Mouse (Mus musculus): ENCODE results near the gene Olfr1504. TPM values are rescaled to one million over a fixed set of nuclear protein-coding genes. Genes with fewer than 3 reads are reported as not detected.
"Not testable (repeated sequence)": the region's sequence is repeated elsewhere in the genome, so short reads cannot be mapped to it uniquely, and the experiment has no call there.

Gene Olfr1504
- polyA plus RNA-seq (2014; fragmentation: Nextera tagmentation; extraction: Ambion mirVana), result not detected in 2 replicates

GRCm38 (mm10) chr19:13897828-13898227, at the start of gene Olfr1504:
TSS of gene Olfr1504 (minus strand) at chr19:13897928.
- ATAC-seq (ENCODE audit: insufficient number of reproducible peaks, insufficient read depth, low FRiP score, low read depth), result no peak
- Histone ChIP-seq H3K36me3 (ENCODE audit: control insufficient read depth, insufficient read depth, low read length) (no peaks in the 10 kb centered on the region), H3K9ac (ENCODE audit: low read length) (no peak within 1 kb of the TSS), H3K9me3 (ENCODE audit: control insufficient read depth, low read length) (no peaks in the 10 kb centered on the region), H3K4me2 (ENCODE audit: low read length) (no peak within 1 kb of the TSS), H3K4me1 (ENCODE audit: control insufficient read depth in 2 of 2, insufficient read depth in 2 of 2, low read length in 2 of 2) (no peaks in the 10 kb centered on the region), H3K27me3 (ENCODE audit: control insufficient read depth, insufficient read depth, low read length) (no peaks in the 10 kb centered on the region), H3K4me3 (ENCODE audit: control insufficient read depth in 1 of 2, insufficient read depth in 1 of 2, low read depth in 1 of 2, low read length in 2 of 2) (no peak within 1 kb of the TSS), H3K27ac (replicated peaks in 1 of 2; ENCODE audit: control insufficient read depth in 1 of 2, insufficient read depth in 1 of 2, low read depth in 2 of 2, low read length in 2 of 2) (no peak within 1 kb of the TSS)
- WGBS, result 44% methylated on average over 1 of the region's 1 CpGs

- H3K36me3 ChIP-seq (ENCODE audit: control insufficient read depth, insufficient read depth, low read length), result no peaks in the 10 kb centered on the region
- H3K9ac ChIP-seq (ENCODE audit: low read length), result no peak within 1 kb of the TSS
- no peak for ATAC-seq (ENCODE audit: insufficient number of reproducible peaks, insufficient read depth, low FRiP score, low read depth)
- H3K27me3 ChIP-seq (ENCODE audit: control insufficient read depth, insufficient read depth, low read length), result no peaks in the 10 kb centered on the region
- no peak within 1 kb of the TSS for H3K27ac ChIP-seq (replicated peaks in 1 of 2; ENCODE audit: control insufficient read depth in 1 of 2, insufficient read depth in 1 of 2, low read depth in 2 of 2, low read length in 2 of 2)
- no peak within 1 kb of the TSS for H3K4me2 ChIP-seq (ENCODE audit: low read length)
- 59% methylated on average over 2 of the region's 2 CpGs for WGBS
- H3K9me3 ChIP-seq (ENCODE audit: control insufficient read depth, low read length), result no peaks in the 10 kb centered on the region
- no peaks in the 10 kb centered on the region for H3K4me1 ChIP-seq (ENCODE audit: control insufficient read depth in 2 of 2, insufficient read depth in 2 of 2, low read length in 2 of 2)
- no peak within 1 kb of the TSS for H3K4me3 ChIP-seq (ENCODE audit: control insufficient read depth in 1 of 2, insufficient read depth in 1 of 2, low read depth in 1 of 2, low read length in 2 of 2)
These were observed 15.5 kb upstream of the Olfr1504 start, which contains the start of gene Olfr1505 for GRCm38 (mm10) chr19:13913230-13913629. TSS of gene Olfr1505 (plus strand) at chr19:13913530.

- no peak for ATAC-seq (ENCODE audit: insufficient number of reproducible peaks, insufficient read depth, low FRiP score, low read depth)
- no peak within 1 kb of the TSS for H3K9ac ChIP-seq (ENCODE audit: low read length)
- H3K27me3 ChIP-seq (ENCODE audit: control insufficient read depth, insufficient read depth, low read length), result no peaks in the 10 kb centered on the region
- H3K4me3 ChIP-seq (ENCODE audit: control insufficient read depth in 1 of 2, insufficient read depth in 1 of 2, low read depth in 1 of 2, low read length in 2 of 2), result no peak within 1 kb of the TSS
- no peak within 1 kb of the TSS for H3K27ac ChIP-seq (replicated peaks in 1 of 2; ENCODE audit: control insufficient read depth in 1 of 2, insufficient read depth in 1 of 2, low read depth in 2 of 2, low read length in 2 of 2)
- 58% methylated on average over 1 of the region's 1 CpGs for WGBS
- H3K36me3 ChIP-seq (ENCODE audit: control insufficient read depth, insufficient read depth, low read length), result no peaks in the 10 kb centered on the region
- no peaks in the 10 kb centered on the region for H3K4me1 ChIP-seq (ENCODE audit: control insufficient read depth in 2 of 2, insufficient read depth in 2 of 2, low read length in 2 of 2)
- H3K4me2 ChIP-seq (ENCODE audit: low read length), result no peak within 1 kb of the TSS
- no peaks in the 10 kb centered on the region for H3K9me3 ChIP-seq (ENCODE audit: control insufficient read depth, low read length)
These were observed 36.2 kb downstream of the Olfr1504 start, which contains the start of gene Olfr1502 for GRCm38 (mm10) chr19:13861495-13861894. TSS of gene Olfr1502 (plus strand) at chr19:13861795.

- not testable (repeated sequence) for H3K27me3 ChIP-seq (ENCODE audit: control insufficient read depth, insufficient read depth, low read length); H3K27ac ChIP-seq (replicated peaks in 1 of 2; ENCODE audit: control insufficient read depth in 1 of 2, insufficient read depth in 1 of 2, low read depth in 2 of 2, low read length in 2 of 2); H3K36me3 ChIP-seq (ENCODE audit: control insufficient read depth, insufficient read depth, low read length); ATAC-seq (ENCODE audit: insufficient number of reproducible peaks, insufficient read depth, low FRiP score, low read depth); H3K4me3 ChIP-seq (ENCODE audit: control insufficient read depth in 1 of 2, insufficient read depth in 1 of 2, low read depth in 1 of 2, low read length in 2 of 2); H3K9ac ChIP-seq (ENCODE audit: low read length); H3K4me2 ChIP-seq (ENCODE audit: low read length); H3K9me3 ChIP-seq (ENCODE audit: control insufficient read depth, low read length); H3K4me1 ChIP-seq (ENCODE audit: control insufficient read depth in 2 of 2, insufficient read depth in 2 of 2, low read length in 2 of 2)
These were observed 47.1 kb downstream of the Olfr1504 start, which contains the start of gene Olfr1501 for GRCm38 (mm10) chr19:13850592-13850991. TSS of gene Olfr1501 (minus strand) at chr19:13850692.

Other genes with a start within 250 kb of the Olfr1504 start
- not detected in 2 replicates for gene Olfr1490, start 246.8 kb downstream of the Olfr1504 start, polyA plus RNA-seq (2014; fragmentation: Nextera tagmentation; extraction: Ambion mirVana)
- gene Olfr1491, start 200.7 kb downstream of the Olfr1504 start, polyA plus RNA-seq (2014; fragmentation: Nextera tagmentation; extraction: Ambion mirVana), result not detected in 2 replicates
- not detected in 2 replicates for gene Olfr1493-ps1, start 174.7 kb downstream of the Olfr1504 start, polyA plus RNA-seq (2014; fragmentation: Nextera tagmentation; extraction: Ambion mirVana)
- gene Olfr1494, start 158.2 kb downstream of the Olfr1504 start, polyA plus RNA-seq (2014; fragmentation: Nextera tagmentation; extraction: Ambion mirVana), result not detected in 2 replicates
- not detected in 2 replicates for gene Olfr1495, start 133.3 kb downstream of the Olfr1504 start, polyA plus RNA-seq (2014; fragmentation: Nextera tagmentation; extraction: Ambion mirVana)
- not detected in 2 replicates for gene Olfr1496, start 120.0 kb downstream of the Olfr1504 start, polyA plus RNA-seq (2014; fragmentation: Nextera tagmentation; extraction: Ambion mirVana)
- gene Olfr1497, start 99.7 kb downstream of the Olfr1504 start, polyA plus RNA-seq (2014; fragmentation: Nextera tagmentation; extraction: Ambion mirVana), result not detected in 2 replicates
- not detected in 2 replicates for gene Olfr1499, start 78.5 kb downstream of the Olfr1504 start, polyA plus RNA-seq (2014; fragmentation: Nextera tagmentation; extraction: Ambion mirVana)
- not detected in 2 replicates for gene Olfr1500, start 67.4 kb downstream of the Olfr1504 start, polyA plus RNA-seq (2014; fragmentation: Nextera tagmentation; extraction: Ambion mirVana)
- gene Olfr1501, start 47.2 kb downstream of the Olfr1504 start, polyA plus RNA-seq (2014; fragmentation: Nextera tagmentation; extraction: Ambion mirVana), result not detected in 2 replicates
- gene Olfr1502, start 36.1 kb downstream of the Olfr1504 start, polyA plus RNA-seq (2014; fragmentation: Nextera tagmentation; extraction: Ambion mirVana), result not detected in 2 replicates
- not detected in 2 replicates for gene Olfr1505, start 15.6 kb upstream of the Olfr1504 start, polyA plus RNA-seq (2014; fragmentation: Nextera tagmentation; extraction: Ambion mirVana)